Mouse (Mus musculus): ENCODE results near the gene Olfr214.
"Not testable (repeated sequence)": the region's sequence is repeated elsewhere in the genome, so short reads cannot be mapped to it uniquely, and the experiment has no call there.

Gene Olfr214

GRCm38 (mm10) chr6:116553935-116554334, at the start of gene Olfr214:
Gene Olfr214 (plus strand): TSS chr6:116554235.
- no peak for DNase-seq

GRCm38 (mm10) chr6:116506302-116507003, 47.6 kb upstream of the Olfr214 start, which contains the start of gene Olfr212:
Gene Olfr212 (plus strand): TSS chr6:116506516.
- not testable (repeated sequence) for DNase-seq

- no peak for DNase-seq
These were observed 39.2 kb upstream of the Olfr214 start for GRCm38 (mm10) chr6:116514832-116515231.

- no peak for DNase-seq
These were observed 15.9 kb upstream of the Olfr214 start, which contains the start of gene Olfr213 for GRCm38 (mm10) chr6:116538156-116538555. Gene Olfr213 (plus strand): TSS chr6:116538456.

- no peak for DNase-seq
These were observed 11.5 kb upstream of the Olfr214 start for GRCm38 (mm10) chr6:116542500-116542899.

- not testable (repeated sequence) for DNase-seq
These were observed 3.2 kb upstream of the Olfr214 start, which contains the start of gene Gm5580 for GRCm38 (mm10) chr6:116550841-116551240. Gene Gm5580 (plus strand): TSS chr6:116551141.

GRCm38 (mm10) chr6:116554952-116555351, 917 bp downstream of the Olfr214 start:
- DNase-seq: no peak

GRCm38 (mm10) chr6:116569834-116570233, 15.8 kb downstream of the Olfr214 start:
- peak in 1 of 2 experiments; percentile 26 for DNase-seq

- no peak for DNase-seq
These were observed 30.1 kb downstream of the Olfr214 start, which contains the start of gene Olfr215 for GRCm38 (mm10) chr6:116584095-116584494. Gene Olfr215 (minus strand): TSS chr6:116584195.

- not testable (repeated sequence) for DNase-seq
These were observed 46.9 kb downstream of the Olfr214 start for GRCm38 (mm10) chr6:116600969-116601368.

- DNase-seq: no peak
These were observed 53.2 kb downstream of the Olfr214 start for GRCm38 (mm10) chr6:116607230-116607629.

All from lung, postnatal 4 days (tissue).